Mouse (Mus musculus): Measurements from ENCODE around the gene Tcf23. TPM values are rescaled to one million over a fixed set of nuclear protein-coding genes. Genes with fewer than 3 reads are reported as not detected.
A peak's percentile ranks its signal among the peaks of the same experiment; 100 is the strongest.

Gene Tcf23
- total RNA-seq, 2 experiments from 2014 or later = 0.81 to 0.85 TPM

DNA sequence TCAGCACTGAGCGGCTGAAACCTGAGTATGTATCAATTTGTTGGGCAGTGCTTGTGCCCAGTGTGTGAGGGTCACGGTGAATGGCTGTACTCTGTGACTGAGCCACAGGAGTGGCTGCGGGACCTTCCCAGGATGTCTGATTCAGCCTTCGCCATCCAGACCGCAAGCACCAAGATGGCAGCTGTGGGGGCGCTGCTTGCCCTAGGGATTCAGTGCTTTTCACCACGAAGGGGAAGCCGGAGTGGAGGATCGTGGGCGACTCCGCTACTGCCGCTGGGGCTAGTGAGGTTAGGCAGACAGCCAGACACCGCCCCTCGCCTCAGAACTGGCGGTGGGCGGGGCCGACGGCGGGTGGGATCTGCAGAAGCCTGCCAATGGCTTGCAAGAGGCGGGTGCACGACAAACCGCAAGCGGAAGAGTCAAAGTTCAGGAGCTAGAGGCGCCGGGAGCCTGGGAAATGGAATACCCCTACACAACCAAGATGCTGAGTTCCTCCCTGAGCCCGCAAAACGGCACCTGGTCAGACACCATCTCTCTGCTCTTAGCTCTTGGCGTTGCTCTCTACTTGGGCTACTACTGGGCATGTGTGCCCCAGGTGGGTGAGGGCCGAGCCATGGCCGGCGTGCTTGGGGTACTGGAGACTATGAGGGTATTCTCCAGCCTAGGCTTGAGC, 18.7 kb upstream of the Tcf23 start:
- DNase-seq (ENCODE audit: low spot score in 2 of 2) = peak; percentile 72 to 83

DNA sequence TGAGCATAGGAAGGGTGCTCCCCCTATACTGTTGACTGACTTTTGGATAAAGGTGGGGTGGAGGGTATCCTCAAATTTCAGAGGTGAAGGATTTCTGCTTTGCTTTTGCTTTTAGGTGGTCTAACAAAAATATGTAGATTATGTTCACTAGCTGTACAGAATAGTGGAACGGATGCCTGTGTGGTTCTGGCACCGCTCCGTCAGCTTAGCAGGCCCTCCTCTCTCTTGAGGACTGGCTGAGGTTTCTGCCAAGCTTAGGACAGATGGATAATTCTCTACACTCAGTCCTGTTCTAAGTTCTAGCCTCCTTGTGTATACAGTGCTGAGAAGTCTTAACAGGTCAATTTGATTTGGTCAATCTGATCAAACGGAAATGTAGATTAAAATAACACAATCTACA, 18.0 kb upstream of the Tcf23 start:
- no peak for DNase-seq (ENCODE audit: low spot score in 2 of 2)

DNA sequence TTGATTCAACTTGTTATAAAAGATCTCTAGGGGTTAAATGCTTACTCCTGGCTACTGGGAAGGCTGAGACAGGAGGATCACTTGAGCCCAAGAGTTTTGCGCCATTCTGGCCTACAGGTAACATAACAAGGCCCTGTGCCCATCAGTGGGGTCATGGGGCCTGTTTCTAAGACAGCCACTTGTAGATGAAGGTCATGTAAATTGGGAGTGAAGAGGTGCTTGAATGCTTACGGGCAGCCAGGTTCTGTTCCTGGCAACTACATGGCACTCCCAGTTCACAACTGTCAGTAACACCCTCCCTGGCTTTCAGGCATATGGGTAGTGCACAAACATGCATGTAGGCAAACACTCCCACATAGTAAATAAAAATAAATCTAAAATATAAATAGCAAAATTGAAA, 17.5 kb upstream of the Tcf23 start:
- no peak for DNase-seq (ENCODE audit: low spot score in 2 of 2)

DNA sequence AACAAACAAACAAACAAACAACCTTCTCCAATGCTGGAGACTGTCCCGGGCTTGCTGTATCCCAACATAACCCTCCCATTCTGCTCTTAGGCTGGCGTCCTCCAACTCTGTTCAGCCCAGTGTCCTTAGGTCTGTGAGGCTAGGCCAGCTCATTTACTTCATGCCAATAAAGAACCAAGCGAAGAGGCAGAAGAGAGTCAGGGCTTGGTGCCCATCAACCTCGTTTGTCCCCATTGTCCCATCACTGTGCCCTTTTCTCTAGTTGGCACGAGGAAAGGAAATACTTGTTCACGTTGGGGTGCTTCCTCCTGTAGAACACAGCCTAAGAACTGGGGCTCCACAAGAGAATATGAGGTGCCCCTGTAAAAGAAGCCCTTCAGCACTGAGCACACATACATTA, 16.8 kb upstream of the Tcf23 start:
- no peak for DNase-seq (ENCODE audit: low spot score in 2 of 2)

- no peak for DNase-seq (ENCODE audit: low spot score in 2 of 2)
These were observed 15.9 kb upstream of the Tcf23 start for GRCm38 (mm10) chr5:30952551-30952950.

- no peak for DNase-seq (ENCODE audit: low spot score in 2 of 2)
These were observed 14.4 kb upstream of the Tcf23 start for GRCm38 (mm10) chr5:30954065-30954464.

GRCm38 (mm10) chr5:30954556-30954955, 13.9 kb upstream of the Tcf23 start:
- no peak for DNase-seq (ENCODE audit: low spot score in 2 of 2)

DNA sequence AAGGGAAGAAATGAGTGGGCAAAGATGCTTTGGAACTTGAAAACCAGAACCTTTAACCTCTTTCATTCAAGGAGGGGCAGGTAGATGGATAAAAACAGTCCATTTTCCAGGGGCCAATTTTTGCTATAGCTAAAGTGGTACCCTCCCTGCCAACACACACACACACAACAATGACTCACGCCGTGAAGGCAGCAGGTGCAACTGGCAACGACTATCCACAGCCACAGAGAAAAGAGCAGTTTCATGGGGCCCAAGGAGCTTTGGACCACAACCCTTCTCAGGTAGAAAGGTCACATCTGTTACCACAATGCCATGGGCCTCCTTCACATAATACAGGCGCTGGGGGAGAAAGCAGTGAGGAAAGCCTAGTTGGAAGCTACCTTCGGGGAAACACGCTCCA, 12.7 kb upstream of the Tcf23 start:
- DNase-seq (ENCODE audit: low spot score in 2 of 2) = no peak

DNA sequence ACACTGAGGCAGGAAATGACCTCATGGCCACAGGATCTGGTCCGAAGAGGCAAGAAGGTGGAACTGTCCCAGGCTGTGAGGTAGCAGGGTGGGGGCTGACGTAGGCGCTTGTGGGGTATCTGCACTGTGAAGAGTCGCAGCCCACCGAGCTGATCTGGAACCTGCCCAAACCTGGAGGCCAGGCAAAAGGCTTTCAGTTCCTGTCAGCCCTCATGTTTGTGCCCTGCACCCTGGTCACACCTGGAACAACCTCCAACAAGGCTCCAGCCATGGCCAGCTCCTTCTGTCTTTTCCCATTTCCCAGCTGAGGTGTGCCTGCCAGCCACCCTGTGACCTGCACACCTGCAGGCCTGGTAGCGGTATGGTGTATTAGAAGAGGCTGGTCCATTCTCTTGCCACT, 10.6 kb upstream of the Tcf23 start:
- DNase-seq (ENCODE audit: low spot score in 2 of 2) = no peak

- DNase-seq (ENCODE audit: low spot score in 2 of 2) = no peak
These were observed 9.1 kb upstream of the Tcf23 start for GRCm38 (mm10) chr5:30959198-30959854.

- DNase-seq (ENCODE audit: low spot score in 2 of 2) = peak; percentile 96 to 97
These were observed 8.4 kb upstream of the Tcf23 start, which contains the start of gene Preb for GRCm38 (mm10) chr5:30959966-30960501. Preb (minus strand) TSS chr5:30960361.

DNA sequence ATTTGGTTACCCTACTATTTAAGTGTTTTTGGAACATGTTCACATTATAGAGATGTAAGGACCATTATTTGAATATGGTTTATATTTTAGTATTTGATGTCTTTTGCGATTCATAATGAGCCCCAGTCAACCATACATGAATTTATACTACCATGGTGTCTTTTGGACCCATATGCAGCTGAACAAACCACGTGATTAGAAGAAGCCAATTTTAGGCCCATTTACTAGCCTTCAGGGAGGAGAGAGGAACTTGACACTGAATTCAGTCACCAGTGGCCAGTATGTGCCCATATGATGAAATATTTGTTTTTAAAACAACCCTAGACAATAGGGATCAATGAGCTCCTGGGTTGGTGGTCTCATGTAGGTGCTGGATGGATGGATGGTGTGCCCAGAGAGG, 7.6 kb upstream of the Tcf23 start:
- DNase-seq (ENCODE audit: low spot score in 2 of 2) = no peak

DNA sequence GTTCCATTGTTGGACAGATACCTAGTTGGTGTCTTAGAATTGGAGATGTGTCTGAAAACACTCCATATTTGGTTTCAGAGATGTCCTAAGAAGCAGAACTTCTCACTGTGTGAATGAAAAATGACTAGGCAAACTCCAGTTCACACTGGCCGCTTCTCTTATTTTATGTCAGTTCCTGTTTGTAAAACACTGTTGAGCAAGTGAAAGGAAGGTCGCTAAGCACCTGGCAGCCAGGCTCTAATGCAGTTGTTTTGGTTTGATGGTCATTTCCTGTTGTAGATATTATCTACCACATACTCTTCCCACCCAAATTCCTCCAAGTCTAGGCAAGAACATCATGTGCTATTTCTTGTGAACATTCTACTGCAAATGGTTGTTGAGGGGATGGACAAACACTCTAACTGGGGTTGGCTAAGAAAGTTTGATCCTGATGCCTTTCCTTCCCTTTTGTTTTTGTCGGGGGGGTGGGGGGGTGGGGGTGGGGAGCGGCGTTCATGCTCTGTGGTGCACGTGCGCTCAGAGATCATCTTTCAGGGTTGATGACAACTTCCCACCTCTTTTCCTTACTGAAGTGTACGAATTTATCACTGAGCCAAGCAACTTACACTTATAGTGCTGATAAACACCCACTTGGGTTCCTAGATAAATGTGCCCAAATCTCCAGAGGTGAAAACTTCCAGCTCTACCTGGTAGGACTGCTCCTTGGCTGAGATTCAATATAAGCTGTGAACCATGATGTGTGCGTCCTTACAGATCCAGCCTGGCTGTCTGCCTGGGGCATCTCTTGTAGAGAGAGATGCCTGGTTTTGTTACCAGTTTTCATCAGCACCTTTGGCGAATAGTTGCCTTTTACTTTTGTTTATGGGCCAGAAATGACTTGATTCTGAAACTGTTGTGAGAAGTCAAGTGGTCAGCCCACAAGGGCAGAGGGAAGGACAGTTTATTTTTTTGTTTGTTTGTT, 6.6 kb upstream of the Tcf23 start:
- DNase-seq (ENCODE audit: low spot score in 2 of 2) = no peak

DNA sequence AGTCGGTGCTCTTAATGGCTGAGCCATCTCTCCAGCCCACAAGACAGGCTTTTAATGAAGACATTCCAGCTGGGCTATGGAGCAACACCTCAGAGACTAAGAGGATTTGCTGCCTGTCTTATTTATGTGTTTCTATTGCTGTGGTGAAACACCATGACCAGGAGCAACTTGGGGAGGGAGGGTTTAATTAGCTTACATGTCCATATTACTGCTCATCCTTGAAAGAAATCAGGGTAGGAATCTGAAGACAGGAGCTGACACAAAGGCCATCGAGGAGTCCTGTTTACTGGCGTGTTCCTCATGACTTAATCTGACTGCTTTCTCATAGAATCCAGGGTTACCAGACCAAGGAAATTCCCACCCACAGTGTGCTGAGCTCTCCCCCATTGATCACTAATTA, 4.5 kb upstream of the Tcf23 start:
- no peak for DNase-seq (ENCODE audit: low spot score in 2 of 2)

- no peak for DNase-seq (ENCODE audit: low spot score in 2 of 2)
These were observed 2.3 kb upstream of the Tcf23 start for GRCm38 (mm10) chr5:30966189-30966588.

DNA sequence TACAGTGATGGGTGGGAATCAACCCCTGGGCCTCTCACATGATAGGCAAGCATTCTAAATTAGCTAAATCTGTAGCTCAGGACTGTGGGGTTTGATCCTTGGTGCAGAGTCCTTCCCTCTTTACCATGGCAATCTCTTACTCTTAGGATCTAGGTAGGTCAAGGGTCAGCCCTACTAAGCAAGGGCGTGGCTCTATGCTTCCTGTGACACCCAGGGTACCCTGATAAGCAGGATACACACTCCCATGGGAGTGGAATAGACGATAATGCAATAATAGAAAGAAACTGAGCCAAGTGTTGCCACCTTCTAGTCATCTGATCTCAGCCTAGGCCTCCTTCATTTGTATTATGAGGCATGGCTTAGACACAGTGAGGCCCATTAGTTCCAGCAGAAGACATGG, 978 bp downstream of the Tcf23 start:
- no peak for DNase-seq (ENCODE audit: low spot score in 2 of 2)

- DNase-seq (ENCODE audit: low spot score in 2 of 2) = no peak
These were observed 6.6 kb downstream of the Tcf23 start for GRCm38 (mm10) chr5:30974870-30975656.

DNA sequence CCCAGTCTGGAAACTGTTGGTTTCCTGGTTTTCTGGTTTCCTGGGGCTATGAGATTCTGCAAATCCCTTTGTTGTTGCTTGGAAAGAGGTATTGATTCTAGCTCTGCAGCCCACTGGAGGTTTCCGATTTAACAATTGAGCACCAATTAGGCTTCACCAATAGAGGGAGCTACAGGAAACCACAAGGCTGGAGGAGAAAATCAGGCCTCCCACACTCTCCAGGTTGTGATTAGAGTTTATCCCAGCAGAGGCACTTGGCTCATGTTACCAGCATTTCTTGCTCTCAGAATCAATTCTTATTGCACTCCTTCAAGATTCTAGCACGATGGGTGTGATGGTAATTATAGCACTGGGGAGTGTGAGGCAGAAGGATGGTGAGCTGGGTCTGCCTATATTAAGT, 13.9 kb downstream of the Tcf23 start:
- no peak for DNase-seq (ENCODE audit: low spot score in 2 of 2)

- no peak for DNase-seq (ENCODE audit: low spot score in 2 of 2)
These were observed 24.7 kb downstream of the Tcf23 start for GRCm38 (mm10) chr5:30992980-30993676.

- DNase-seq (ENCODE audit: low spot score in 2 of 2) = no peak
These were observed 25.6 kb downstream of the Tcf23 start for GRCm38 (mm10) chr5:30994074-30994473.
